Mouse (Mus musculus): ENCODE data around the gene Xpo5.

The Xpo5 gene

GRCm38 (mm10) chr17:46201151-46201550, 1.4 kb upstream of the Xpo5 start:
- DNase-seq (ENCODE audit: low spot score in 2 of 2) = no peak

- DNase-seq (ENCODE audit: low spot score in 2 of 2) = no peak
Observed at GRCm38 (mm10) chr17:46203078-46203477, 496 bp downstream of the Xpo5 start.

GRCm38 (mm10) chr17:46206676-46207075, 4.1 kb downstream of the Xpo5 start:
- DNase-seq (ENCODE audit: low spot score in 2 of 2) = no peak

GRCm38 (mm10) chr17:46210550-46210949, 8.0 kb downstream of the Xpo5 start:
- DNase-seq (ENCODE audit: low spot score in 2 of 2) = no peak

- no peak for DNase-seq (ENCODE audit: low spot score in 2 of 2)
Observed at GRCm38 (mm10) chr17:46221601-46222000, 19.0 kb downstream of the Xpo5 start.

- no peak for DNase-seq (ENCODE audit: low spot score in 2 of 2)
Observed at GRCm38 (mm10) chr17:46227576-46227975, 25.0 kb downstream of the Xpo5 start.

GRCm38 (mm10) chr17:46236067-46236466, 33.5 kb downstream of the Xpo5 start:
- DNase-seq (ENCODE audit: low spot score in 2 of 2) = no peak

- no peak for DNase-seq (ENCODE audit: low spot score in 2 of 2)
Observed at GRCm38 (mm10) chr17:46237079-46237478, 34.5 kb downstream of the Xpo5 start.

- DNase-seq (ENCODE audit: low spot score in 2 of 2) = no peak
Observed at GRCm38 (mm10) chr17:46237480-46237879, 34.9 kb downstream of the Xpo5 start.

- DNase-seq (ENCODE audit: low spot score in 2 of 2) = no peak
Observed at GRCm38 (mm10) chr17:46239516-46240114, 37.0 kb downstream of the Xpo5 start.

GRCm38 (mm10) chr17:46241471-46241870, 38.9 kb downstream of the Xpo5 start:
- DNase-seq (ENCODE audit: low spot score in 2 of 2) = no peak

- DNase-seq (ENCODE audit: low spot score in 2 of 2) = no peak
Observed at GRCm38 (mm10) chr17:46242274-46242673, 39.7 kb downstream of the Xpo5 start.

GRCm38 (mm10) chr17:46242993-46243392, 40.4 kb downstream of the Xpo5 start:
- no peak for DNase-seq (ENCODE audit: low spot score in 2 of 2)

- DNase-seq (ENCODE audit: low spot score in 2 of 2) = no peak
Observed at GRCm38 (mm10) chr17:46243624-46244023, 41.0 kb downstream of the Xpo5 start.

GRCm38 (mm10) chr17:46244579-46244978, 42.0 kb downstream of the Xpo5 start:
- no peak for DNase-seq (ENCODE audit: low spot score in 2 of 2)

GRCm38 (mm10) chr17:46247512-46248188, 45.1 kb downstream of the Xpo5 start, which contains the start of the genes Polr1c and Yipf3:
Gene Polr1c, minus strand, starts transcription at chr17:46248054.
Gene Yipf3, plus strand, starts transcription at chr17:46248080.
- DNase-seq (ENCODE audit: low spot score in 2 of 2) = peak; percentile 89 to 91

- peak in 1 of 2 experiments; percentile 22 for DNase-seq (ENCODE audit: low spot score in 2 of 2)
Observed at GRCm38 (mm10) chr17:46248189-46248522, 45.6 kb downstream of the Xpo5 start.

GRCm38 (mm10) chr17:46251174-46251573, 48.6 kb downstream of the Xpo5 start:
- DNase-seq (ENCODE audit: low spot score in 2 of 2) = no peak

- DNase-seq (ENCODE audit: low spot score in 2 of 2) = peak in 1 of 2 experiments; percentile 60
Observed at GRCm38 (mm10) chr17:46252571-46253451, 50.2 kb downstream of the Xpo5 start.

- DNase-seq (ENCODE audit: low spot score in 2 of 2) = peak; percentile 77 to 85
Observed at GRCm38 (mm10) chr17:46253452-46254084, 51.0 kb downstream of the Xpo5 start, which contains the start of gene Lrrc73. Gene Lrrc73, plus strand, starts transcription at chr17:46253531.

GRCm38 (mm10) chr17:46254106-46254505, 51.5 kb downstream of the Xpo5 start:
- peak; percentile 25 to 34 for DNase-seq (ENCODE audit: low spot score in 2 of 2)

GRCm38 (mm10) chr17:46255147-46255546, 52.6 kb downstream of the Xpo5 start:
- no peak for DNase-seq (ENCODE audit: low spot score in 2 of 2)
